Mouse (Mus musculus): ENCODE results near the gene Rbms1. TPM values are rescaled to one million over a fixed set of nuclear protein-coding genes. Genes with fewer than 3 reads are reported as not detected.

The Rbms1 gene
- 22.0 and 31.9 TPM in 2 replicates for polyA plus RNA-seq (2012; rRNA removed; ENCODE audit: low replicate concordance)

GRCm38 (mm10) chr2:60962671-60963421, at the start of gene Rbms1:
Gene Rbms1 (minus strand): TSS chr2:60963192.

DNA sequence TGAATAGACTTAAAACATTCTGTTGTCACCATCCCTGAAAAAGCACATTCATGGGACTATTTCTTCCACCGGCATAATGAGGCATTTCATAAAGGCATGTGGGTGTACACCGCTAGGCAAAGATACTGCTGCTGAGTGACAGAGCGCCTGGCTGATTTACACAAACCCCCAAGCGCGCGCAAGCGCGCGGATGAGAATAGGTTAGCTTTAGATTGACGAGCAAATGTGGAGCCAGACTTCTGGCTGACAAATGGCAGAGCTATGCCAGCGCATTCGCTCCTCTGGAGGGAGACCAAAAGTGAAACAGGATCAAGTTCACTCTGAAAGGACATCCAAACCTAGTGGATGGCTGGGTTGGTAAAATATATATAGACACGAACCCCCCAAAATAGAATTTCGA, 240.5 kb downstream of the Rbms1 start, which contains the start of gene Itgb6:
Gene Itgb6 (minus strand): TSS at position 130 of the 400 bp plus-strand sequence.

Other genes starting within 250 kb of the Rbms1 start
- gene Itgb6, start 240.5 kb downstream of the Rbms1 start, polyA plus RNA-seq (2012; rRNA removed; ENCODE audit: low replicate concordance), result 2.7 and 9.7 TPM in 2 replicates

Measured in duodenum, adult 2 months (tissue).